23 mouse cellular contexts compared by ENCODE assay signal in genomic region chr10:84885341-84885884, GRCm38 (mm10). TPM values are rescaled to one million over a fixed set of nuclear protein-coding genes. Genes with fewer than 3 reads are reported as not detected.
A peak's percentile ranks its signal among the peaks of the same experiment; 100 is the strongest.
DNase-seq lines count a peak whose midpoint lies in the region; ATAC-seq and TF ChIP-seq lines count a peak whose summit lies in the region.
"Had no signal": no experiment of that assay in that cellular context is flagged by ENCODE, and none has a peak within 500 bp of the region (broad histone marks: within the 10 kb centered on the region; RNA-seq: fewer than 3 reads in every experiment).

No protein-coding gene starts in this region.

- H3K9ac ChIP-seq in limb, embryonic 14.5 days (ENCODE audit: low read depth, low read length, severe bottlenecking) = no peak overlapping the region
- no peak overlapping the region for H3K9ac ChIP-seq in liver, embryonic 11.5 days (ENCODE audit: low read depth, low read length)
- H3K9ac ChIP-seq: heart, embryonic 12.5 days; hindbrain, embryonic 12.5 days; lung, embryonic 14.5 days; neural tube, embryonic 12.5 days had no signal

- H3K36me3 ChIP-seq in limb, embryonic 14.5 days (ENCODE audit: control insufficient read depth, insufficient read depth, low read length) = no peaks in the 10 kb centered on the region
- no peaks in the 10 kb centered on the region for H3K36me3 ChIP-seq in limb, embryonic 10.5 days
- no peaks in the 10 kb centered on the region for H3K36me3 ChIP-seq in liver, embryonic 11.5 days (ENCODE audit: control insufficient read depth, insufficient read depth, low read length)
- H3K36me3 ChIP-seq: G1E; heart, embryonic 12.5 days; limb, embryonic 12.5 days had no signal

- H3K4me3 ChIP-seq in gastrocnemius, adult 2 months = no peak overlapping the region
- H3K4me3 ChIP-seq in limb, embryonic 14.5 days (replicated peaks; ENCODE audit: low read length) = no peak overlapping the region
- H3K4me3 ChIP-seq in limb, embryonic 10.5 days = no peak overlapping the region
- H3K4me3 ChIP-seq in liver, embryonic 11.5 days (ENCODE audit: low read depth, low read length) = no peak overlapping the region
- H3K4me3 ChIP-seq: forebrain, embryonic 10.5 days; heart, embryonic 12.5 days; hindbrain, embryonic 12.5 days; limb, embryonic 12.5 days; neural tube, embryonic 12.5 days had no signal

- H3K9me3 ChIP-seq in limb, embryonic 14.5 days (ENCODE audit: control insufficient read depth, low read length) = no peaks in the 10 kb centered on the region
- H3K9me3 ChIP-seq in limb, embryonic 10.5 days (replicated peaks) = no peaks in the 10 kb centered on the region
- no peaks in the 10 kb centered on the region for H3K9me3 ChIP-seq in liver, embryonic 11.5 days (ENCODE audit: control insufficient read depth, low read length)
- H3K9me3 ChIP-seq: forebrain, embryonic 10.5 days; G1E; heart, embryonic 12.5 days; hindbrain, embryonic 12.5 days; limb, embryonic 12.5 days; neural tube, embryonic 12.5 days had no signal

- 64% methylated on average over 5 of the region's 5 CpGs for WGBS in limb, embryonic 14.5 days
- WGBS in limb, embryonic 10.5 days = 70% methylated on average over 5 of the region's 5 CpGs
- 60% methylated on average over 5 of the region's 5 CpGs for WGBS in liver, embryonic 11.5 days

- H3K27me3 ChIP-seq in limb, embryonic 14.5 days (ENCODE audit: control insufficient read depth, insufficient read depth, low read length) = no peaks in the 10 kb centered on the region
- H3K27me3 ChIP-seq in limb, embryonic 10.5 days (ENCODE audit: low read depth, poor library complexity, severe bottlenecking) = no peaks in the 10 kb centered on the region
- no peaks in the 10 kb centered on the region for H3K27me3 ChIP-seq in liver, embryonic 11.5 days (replicated peaks; ENCODE audit: control insufficient read depth, insufficient read depth, low read length)
- H3K27me3 ChIP-seq: hindbrain, embryonic 12.5 days; limb, embryonic 12.5 days; neural tube, embryonic 12.5 days had no signal

- no peak for TF ChIP-seq CTCF in gastrocnemius, adult 2 months (IDR thresholded peaks at IDR 0.05)

- no peak for ATAC-seq in limb, embryonic 14.5 days (ENCODE audit: low FRiP score, low read depth)
- peak; percentile 44 for ATAC-seq in liver, embryonic 11.5 days (replicated peaks; ENCODE audit: low FRiP score)
- ATAC-seq: activated CD4-positive, CD25-positive, alpha-beta regulatory T cell, adult 4 months; inflammation-experienced regulatory T-cells, adult 6 months had no signal

- peak; percentile 52 for DNase-seq in gastrocnemius, adult 2 months
- DNase-seq in gastrocnemius, postnatal 36 days = no peak
- DNase-seq in limb, embryonic 14.5 days (ENCODE audit: low spot score) = peak; percentile 44
- no peak for DNase-seq in limb, embryonic 10.5 days (ENCODE audit: low spot score)
- DNase-seq in liver, embryonic 11.5 days (ENCODE audit: low spot score) = no peak
- DNase-seq in skeletal muscle tissue, adult 2 months (ENCODE audit: low read depth, low spot score) = peak; percentile 88
- no peak for DNase-seq in cerebellum, adult 9-10 months
- DNase-seq: adrenal gland, postnatal 14 days; cerebellum, adult 11 months; cerebellum, postnatal 36 days; layer of hippocampus, adult 9-11 months; thymus, postnatal 25 days had no signal

- intact Hi-C loops in gastrocnemius, adult 2 months (cut with DNase I) = no loop called here
- intact Hi-C loops in gastrocnemius, postnatal 36 days (cut with DNase I) = no loop called here

- no peak overlapping the region for H3K4me2 ChIP-seq in limb, embryonic 14.5 days (replicated peaks; ENCODE audit: low read depth, low read length, severe bottlenecking)
- H3K4me2 ChIP-seq in liver, embryonic 11.5 days = no peak overlapping the region
- H3K4me2 ChIP-seq: heart, embryonic 12.5 days; hindbrain, embryonic 12.5 days; limb, embryonic 12.5 days; midbrain, embryonic 11.5 days; neural tube, embryonic 12.5 days had no signal

- H3K27ac ChIP-seq in gastrocnemius, adult 2 months = peak overlapping the region; percentile 88
- H3K27ac ChIP-seq in limb, embryonic 14.5 days (replicated peaks; ENCODE audit: low read depth, low read length) = no peak overlapping the region
- H3K27ac ChIP-seq in limb, embryonic 10.5 days = no peak overlapping the region
- H3K27ac ChIP-seq in liver, embryonic 11.5 days (ENCODE audit: low read depth, low read length) = no peak overlapping the region
- H3K27ac ChIP-seq: forebrain, embryonic 10.5 days; hindbrain, embryonic 12.5 days; limb, embryonic 12.5 days; macrophage; neural tube, embryonic 12.5 days had no signal

- no peak for TF ChIP-seq POLR2A in limb, embryonic 14.5 days (IDR thresholded peaks at IDR 0.05; ENCODE audit: borderline replicate concordance, extremely low read depth, insufficient read depth, insufficient read length)

- peaks cover 17% of the 10 kb centered on the region for H3K4me1 ChIP-seq in limb, embryonic 14.5 days (ENCODE audit: control insufficient read depth, insufficient read depth, low read length)
- peaks cover 10% of the 10 kb centered on the region for H3K4me1 ChIP-seq in limb, embryonic 10.5 days
- H3K4me1 ChIP-seq in liver, embryonic 11.5 days (replicated peaks; ENCODE audit: control insufficient read depth, insufficient read depth, low read length) = peaks cover 4% of the 10 kb centered on the region; the same call in 1 of the 2 replicates
- H3K4me1 ChIP-seq: neural tube, embryonic 12.5 days had no signal

RNA-seq across cellular contexts. Expression of gene Ric8b, which starts 32.0 kb away (rescaled TPM):
- 10 to 100 TPM; 35.5 to 54.4 TPM for total RNA-seq in gastrocnemius, adult 2 months (2021)
- 10 to 100 TPM; 31.6 to 37.6 TPM for total RNA-seq in gastrocnemius, postnatal 36 days (2021)
- polyA plus RNA-seq in limb, embryonic 14.5 days (2012; rRNA removed) = 27.6 and 30.4 TPM in 2 replicates
- polyA plus RNA-seq in limb, embryonic 14.5 days (2014; fragmentation: Nextera tagmentation; extraction: Ambion mirVana) = 17.8 and 20.8 TPM in 2 replicates
- 25.1 and 28.5 TPM in 2 replicates for polyA plus RNA-seq in limb, embryonic 10.5 days (2016; fragmentation: Nextera tagmentation; extraction: Ambion mirVana)
- polyA plus RNA-seq in liver, embryonic 11.5 days (2014; fragmentation: Nextera tagmentation; extraction: Ambion mirVana) = 9.7 and 11.8 TPM in 2 replicates

Comparison
In these comparisons a context has a peak if more than half of its experiments do, and no peak if none do; other contexts are left out.
1. DNase-seq: peak in gastrocnemius, adult 2 months (single experiment), limb, embryonic 14.5 days (single experiment) and skeletal muscle tissue, adult 2 months (single experiment); none in gastrocnemius, postnatal 36 days (0 of 2), limb, embryonic 10.5 days (single experiment), liver, embryonic 11.5 days (single experiment) and cerebellum, adult 9-10 months (single experiment).